Mouse (Mus musculus) ES-E14 (cell line): ENCODE results near the gene Timm29. TPM values are rescaled to one million over a fixed set of nuclear protein-coding genes. Genes with fewer than 3 reads are reported as not detected.
"Not testable (repeated sequence)": the region's sequence is repeated elsewhere in the genome, so short reads cannot be mapped to it uniquely, and the experiment has no call there.

Source experiments
- DNase-seq: peaks from one replicate; pipeline ENCODE4 v3.0.0-alpha.2; 2013; ENCODE audit warnings: low read depth, low spot score
- H3K27ac ChIP-seq: 2 replicates; pipeline ENCODE4 v1.5.1; 2012; ENCODE audit warnings: low read depth, mild to moderate bottlenecking, low read length, moderate library complexity, mixed read lengths; ENCODE audit not compliant: poor library complexity, insufficient read depth, severe bottlenecking
- H3K36me3 ChIP-seq: 2 replicates; pipeline ENCODE4 v1.6.1; 2012; ENCODE audit warnings: mild to moderate bottlenecking, low read length, moderate library complexity, mixed read lengths; ENCODE audit not compliant: control insufficient read depth, poor library complexity, insufficient read depth, severe bottlenecking
- H3K4me1 ChIP-seq, 2 experiments: fragments of 150-350 bp in 1 of 2; sonication (generic) in 1 of 2; 2 replicates each; pipeline ENCODE4 v1.6.1; 2012; ENCODE audit warnings: low read length in 2 of 2, mild to moderate bottlenecking in 1 of 2, mixed read lengths in 1 of 2; ENCODE audit not compliant: control insufficient read depth in 2 of 2, insufficient read depth in 2 of 2, poor library complexity in 1 of 2
- H3K4me3 ChIP-seq, 2 experiments: fragments of 150-350 bp in 1 of 2; sonication (generic) in 1 of 2; 2 replicates each; pipeline ENCODE4 v1.5.1; 2012; ENCODE audit warnings: low read length in 2 of 2, low read depth in 1 of 2, mild to moderate bottlenecking in 1 of 2, mixed read lengths in 1 of 2; ENCODE audit not compliant: insufficient read depth in 1 of 2, poor library complexity in 1 of 2, severe bottlenecking in 1 of 2
- H3K9ac ChIP-seq: 2 replicates; pipeline ENCODE4 v1.6.1; 2012; ENCODE audit warnings: low read depth, mild to moderate bottlenecking, low read length, mixed read lengths; ENCODE audit not compliant: poor library complexity, insufficient read depth, severe bottlenecking
- H3K9me3 ChIP-seq: fragments of 150-350 bp; sonication (generic); 2 replicates; pipeline ENCODE4 v1.6.1; 2012; ENCODE audit warnings: low read depth, mild to moderate bottlenecking, low read length; ENCODE audit not compliant: control insufficient read depth, insufficient read depth
- CHD2 ChIP-seq: IDR thresholded peaks from 2 replicates; pipeline ENCODE4 v1.6.1; 2014; ENCODE audit warnings: mild to moderate bottlenecking, low read depth, low read length, inconsistent platforms
- HCFC1 ChIP-seq: IDR thresholded peaks from 2 replicates; pipeline ENCODE4 v1.6.1; 2012; ENCODE audit warnings: low read length, inconsistent platforms, borderline replicate concordance; ENCODE audit not compliant: insufficient read depth
- MAFK ChIP-seq: IDR thresholded peaks from 2 replicates; pipeline ENCODE4 v1.6.1; 2014; ENCODE audit warnings: mild to moderate bottlenecking, low read depth, low read length, inconsistent platforms; ENCODE audit not compliant: insufficient read depth
- ZC3H11A ChIP-seq: IDR thresholded peaks from 2 replicates; pipeline ENCODE4 v1.6.1; 2012; ENCODE audit warnings: low read depth, mild to moderate bottlenecking, inconsistent platforms, low read length, borderline replicate concordance
- ZNF384 ChIP-seq: IDR thresholded peaks from 2 replicates; pipeline ENCODE4 v1.6.1; 2012; ENCODE audit warnings: low read depth, low read length, inconsistent platforms
- in situ Hi-C, 2 experiments: fragments of 600-800 bp; cut with MboI; formaldehyde crosslinking; loops; one replicate each; pipeline ENCODE4 v1.15.1; 2025; ENCODE audit warnings: low sequenced_read_pairs in 2 of 2, inconsistent platforms in 1 of 2; ENCODE audit not compliant: unreplicated experiment in 2 of 2
- total RNA-seq: library from RNA; depleted of rRNA; stranded (reverse); fragments of 300-350 nt; gene quantifications from 2 replicates; pipeline ENCODE4 v1.2.3, GENCODE M21; 2012

Gene Timm29
- total RNA-seq, 1 experiment = 22.6 TPM

- TF ChIP-seq MAFK (no peak), ZC3H11A (no peak), CHD2 (no peak), HCFC1 (no peak)
- Histone ChIP-seq H3K27ac (no peak overlapping the region), H3K9ac (no peak overlapping the region), H3K9me3 (no peaks in the 10 kb centered on the region), H3K4me3 (no peak overlapping the region), H3K4me1 (peaks cover 0 to 7% of the 10 kb centered on the region in 2 experiments; a peak in 1 of 4 replicates), H3K36me3 (peaks cover 39% of the 10 kb centered on the region)
- in situ Hi-C loops = no loop called here
- DNase-seq = no peak
These were observed 1.2 kb upstream of the Timm29 start for GRCm38 (mm10) chr9:21591127-21591830.

- Histone ChIP-seq H3K4me3 (peak overlapping the region; percentile 73 to 83), H3K9me3 (no peaks in the 10 kb centered on the region), H3K4me1 (peaks cover 0 to 7% of the 10 kb centered on the region in 2 experiments; a peak in 1 of 4 replicates), H3K36me3 (peaks cover 31% of the 10 kb centered on the region), H3K9ac (peak overlapping the region; percentile 77), H3K27ac (peak overlapping the region; percentile 17; the same call in 1 of the 2 replicates)
- TF ChIP-seq MAFK (no peak), HCFC1 (no peak), CHD2 (no peak)
- in situ Hi-C loops = no loop called here
- no peak for DNase-seq
These were observed 455 bp upstream of the Timm29 start for GRCm38 (mm10) chr9:21591831-21592702.

GRCm38 (mm10) chr9:21593122-21593721, 700 bp downstream of the Timm29 start:
- in situ Hi-C loops = no loop called here
- Histone ChIP-seq H3K9ac (peak overlapping the region; percentile 91), H3K27ac (no peak overlapping the region), H3K9me3 (no peaks in the 10 kb centered on the region), H3K4me3 (peak overlapping the region; percentile 83 to 94), H3K36me3 (peaks cover 19% of the 10 kb centered on the region), H3K4me1 (0 out of 4 replicates have a peak, but pooled peaks cover 0 to 2% of the 10 kb centered on the region in 2 experiments)
- no peak for TF ChIP-seq MAFK
- no peak for TF ChIP-seq HCFC1
- no peak for TF ChIP-seq CHD2
- TF ChIP-seq ZNF384 = no peak
- no peak for TF ChIP-seq ZC3H11A
- DNase-seq = no peak

GRCm38 (mm10) chr9:21594350-21594749, 1.8 kb downstream of the Timm29 start:
- in situ Hi-C loops = not testable (repeated sequence)

More at GRCm38 (mm10) chr9:21594350-21594749, 1.8 kb downstream of the Timm29 start:
- not testable (repeated sequence) for H3K4me1 ChIP-seq, H3K9me3 ChIP-seq, H3K4me3 ChIP-seq, H3K36me3 ChIP-seq, DNase-seq, H3K27ac ChIP-seq
- 0 out of 2 replicates have a peak overlapping the region, but pooled peaks have one; percentile 5 for H3K9ac ChIP-seq
